Mouse (Mus musculus): ENCODE measurements around the gene Bcor.

DNA sequence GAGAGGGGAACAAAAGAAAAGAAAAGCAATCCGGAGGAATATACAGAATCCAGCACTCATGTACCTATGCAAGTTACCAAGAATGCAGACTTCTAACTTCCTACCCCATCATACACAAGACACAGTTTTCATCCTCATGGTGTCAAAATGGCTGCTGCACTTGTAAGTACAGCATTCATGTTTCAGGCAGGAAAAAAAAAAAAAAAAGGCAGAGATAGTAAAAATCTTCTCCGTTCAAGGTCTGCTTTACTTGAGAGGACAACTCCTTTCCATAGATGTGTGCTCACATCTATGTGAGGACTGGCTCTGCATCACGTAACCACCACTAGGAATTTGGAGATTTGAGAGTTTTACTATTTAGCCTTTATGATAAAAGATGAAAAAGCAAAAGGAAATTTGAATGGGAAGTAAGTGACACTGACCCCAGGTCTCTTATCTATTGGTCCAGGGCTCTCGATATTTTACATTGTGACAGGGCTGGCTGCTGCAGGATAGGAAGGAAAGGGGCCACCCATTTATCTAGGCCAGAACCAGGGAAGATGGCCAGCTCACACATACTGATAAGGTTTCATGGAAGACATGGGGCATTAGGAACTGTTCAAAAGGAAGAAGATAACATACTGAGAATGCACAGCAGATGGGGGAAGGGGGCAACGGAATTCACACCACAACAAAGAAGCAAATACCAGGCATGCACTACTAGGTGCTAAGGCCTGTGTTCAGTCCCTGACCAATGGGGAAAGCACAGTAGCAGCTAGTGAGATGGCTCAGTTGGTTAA lies 166.3 kb downstream of the Bcor start:
- TF ChIP-seq POLR2A (IDR thresholded peaks at IDR 0.05; ENCODE audit: extremely low read depth, insufficient read depth, low read length) (no peak), CTCF (IDR thresholded peaks at IDR 0.05; ENCODE audit: low read depth, low read length) (no peak)

Data from liver, adult 2 months (tissue).